Mouse (Mus musculus) monocyte, adult 5-6 weeks (primary cell): ENCODE measurements around the gene Vps13c. TPM values are rescaled to one million over a fixed set of nuclear protein-coding genes. Genes with fewer than 3 reads are reported as not detected.

Source experiments
- ATAC-seq: fragments of 153-309, 156-312 bp; replicated peaks from 2 replicates; pipeline ENCODE4 v1.8.0; 2017; ENCODE audit warnings: mild to moderate bottlenecking; ENCODE audit not compliant: low TSS enrichment, insufficient number of reproducible peaks, severe bottlenecking, poor library complexity, low FRiP score
- total RNA-seq: library from RNA; stranded (forward); fragments of 200-1000, 200-491, 200-594 nt; gene quantifications from 3 replicates; pipeline ENCODE4 v1.2.3, GENCODE M21; 2017

Vps13c gene
- total RNA-seq, 1 experiment from 2014 or later, result 52.1 TPM

DNA sequence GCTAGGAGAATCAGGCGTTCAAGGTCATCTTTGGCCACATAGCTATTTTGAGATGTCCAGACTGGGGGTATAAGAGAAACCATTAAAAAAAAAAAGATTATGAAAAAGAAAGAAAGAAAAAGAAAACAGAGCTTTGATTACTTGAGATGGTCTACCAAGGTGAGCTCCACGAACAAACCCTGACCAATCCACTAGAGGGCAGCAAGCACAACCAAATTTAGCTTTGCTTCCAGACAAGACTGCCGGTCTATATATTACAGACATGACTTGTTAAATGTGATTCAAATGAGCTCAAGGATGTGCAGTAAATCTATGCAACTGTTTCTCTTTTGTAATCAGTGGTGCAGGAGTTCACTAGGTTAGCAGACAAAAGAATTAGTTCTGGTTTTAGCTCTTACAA lies 12.0 kb upstream of the Vps13c start:
- ATAC-seq, result peak; percentile 76; the same call in 1 of the 2 replicates

- ATAC-seq, result no peak
Observed at GRCm38 (mm10) chr9:67830411-67831358, 9.5 kb upstream of the Vps13c start.

GRCm38 (mm10) chr9:67831359-67832045 lies 8.7 kb upstream of the Vps13c start:
- ATAC-seq, result no peak; the same call in 1 of the 2 replicates

DNA sequence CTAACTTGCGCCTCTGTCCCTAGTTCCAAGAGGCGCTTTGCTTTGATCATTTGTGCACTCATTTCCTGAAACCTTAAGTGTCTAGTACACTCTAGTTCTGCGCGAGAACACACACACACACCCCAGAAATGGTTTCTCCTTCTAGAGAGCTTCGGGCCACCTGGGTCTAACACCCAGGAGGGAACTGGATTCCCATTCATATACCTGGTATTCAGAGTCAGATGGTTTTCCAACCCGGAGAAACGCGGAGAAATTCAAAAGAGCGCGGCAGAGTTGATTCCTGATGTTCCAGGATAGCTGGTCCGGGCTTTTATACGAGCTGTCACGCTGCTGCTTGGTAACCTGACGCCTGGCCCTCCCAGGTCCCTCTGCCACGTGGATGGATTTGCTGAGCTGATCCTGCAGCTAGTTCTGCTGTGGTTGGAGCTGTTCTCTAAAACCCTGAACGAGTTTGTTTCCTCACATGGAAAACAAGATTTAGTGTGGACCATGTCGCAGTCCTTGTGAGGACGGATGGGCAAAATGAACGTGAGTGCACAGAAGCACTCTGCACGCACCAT lies 8.1 kb upstream of the Vps13c start, which contains the start of gene C2cd4a:
Gene C2cd4a (minus strand): TSS at position 285 of the 560 bp plus-strand sequence.
- no peak for ATAC-seq

DNA sequence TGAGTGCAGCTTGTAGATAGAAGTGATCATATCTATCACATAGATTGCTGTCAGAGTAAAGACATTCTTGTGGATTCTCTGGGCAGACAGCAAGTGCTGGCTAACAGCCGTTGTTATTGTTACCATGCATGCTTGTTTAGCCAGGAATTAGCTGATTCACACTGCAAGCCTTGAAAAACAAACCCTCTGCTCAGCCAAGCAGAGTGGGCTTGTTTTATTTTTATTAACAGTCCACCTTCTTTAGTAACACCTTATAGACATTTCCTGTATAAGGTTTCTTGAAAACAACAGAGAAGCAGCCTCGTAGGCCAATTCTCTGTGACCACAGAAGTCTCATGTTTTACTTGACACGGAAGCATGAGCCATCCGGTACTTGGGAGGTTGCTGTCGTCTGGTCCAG lies 5.7 kb upstream of the Vps13c start:
- ATAC-seq, result no peak

DNA sequence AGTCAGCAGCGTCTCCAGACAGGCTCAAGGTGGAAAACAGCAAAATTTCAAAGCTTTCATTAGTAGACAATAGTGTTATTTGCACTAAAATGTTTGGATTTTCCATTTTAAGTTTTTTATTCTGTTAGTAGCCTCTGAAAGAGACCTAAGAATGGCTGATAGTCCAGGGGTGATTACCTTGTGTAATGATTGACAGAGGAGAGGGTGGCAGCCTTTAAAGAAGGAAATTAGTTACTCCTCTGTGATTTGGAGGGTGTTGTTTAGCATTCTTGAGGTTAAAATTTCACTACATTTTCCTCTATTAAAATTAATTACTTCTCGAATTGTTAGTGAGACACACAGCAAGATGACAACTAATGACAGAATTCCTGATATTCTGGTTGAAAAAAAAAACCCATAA lies 2.9 kb upstream of the Vps13c start:
- ATAC-seq, result no peak

DNA sequence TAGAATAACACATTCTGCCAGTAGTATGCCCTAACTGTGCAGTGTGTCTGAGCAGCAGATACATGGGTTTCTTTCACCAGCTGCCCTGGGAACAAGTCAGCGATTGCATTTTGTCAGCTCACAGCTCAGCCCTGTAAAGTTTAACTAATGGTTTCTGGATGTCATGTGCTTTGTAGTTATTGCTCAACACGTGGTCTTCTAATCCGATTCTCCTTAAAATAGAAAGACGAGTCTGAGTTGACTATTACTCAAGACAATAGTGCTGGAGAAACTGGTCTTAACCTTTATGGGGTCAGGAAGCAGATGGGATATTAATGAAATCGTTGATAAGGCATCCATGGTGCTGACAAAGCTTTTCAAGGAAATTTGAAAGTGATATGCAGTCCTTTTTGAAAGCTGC lies 2.6 kb downstream of the Vps13c start:
- ATAC-seq, result no peak

DNA sequence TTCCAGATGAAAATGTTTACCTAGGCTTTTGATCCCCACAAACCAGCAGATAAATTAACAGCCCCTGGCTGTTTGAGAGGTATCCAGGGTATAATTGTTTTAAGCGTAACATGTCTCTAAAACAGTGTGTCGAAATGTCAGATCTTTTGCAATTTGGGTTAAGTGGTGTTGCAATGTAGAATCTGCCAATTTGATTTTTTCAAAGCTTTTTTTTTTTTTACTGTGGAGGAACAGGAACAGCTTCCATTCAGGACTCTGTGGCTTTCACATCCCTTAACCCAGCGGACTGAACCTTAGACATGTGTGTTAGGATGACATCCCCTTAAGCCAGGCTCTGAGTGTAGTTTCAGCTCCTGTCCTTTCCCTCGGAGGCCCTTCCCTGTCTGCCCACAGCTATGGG lies 4.8 kb downstream of the Vps13c start:
- ATAC-seq, result peak; percentile 78

GRCm38 (mm10) chr9:67845648-67846047 lies 5.5 kb downstream of the Vps13c start:
- ATAC-seq, result 0 out of 2 replicates have a peak, but pooled peaks have one; percentile 27

- no peak for ATAC-seq
Observed at GRCm38 (mm10) chr9:67846089-67846488, 5.9 kb downstream of the Vps13c start.

- no peak for ATAC-seq
Observed at GRCm38 (mm10) chr9:67847606-67848005, 7.4 kb downstream of the Vps13c start.

GRCm38 (mm10) chr9:67849397-67849796 lies 9.2 kb downstream of the Vps13c start:
- ATAC-seq, result no peak

DNA sequence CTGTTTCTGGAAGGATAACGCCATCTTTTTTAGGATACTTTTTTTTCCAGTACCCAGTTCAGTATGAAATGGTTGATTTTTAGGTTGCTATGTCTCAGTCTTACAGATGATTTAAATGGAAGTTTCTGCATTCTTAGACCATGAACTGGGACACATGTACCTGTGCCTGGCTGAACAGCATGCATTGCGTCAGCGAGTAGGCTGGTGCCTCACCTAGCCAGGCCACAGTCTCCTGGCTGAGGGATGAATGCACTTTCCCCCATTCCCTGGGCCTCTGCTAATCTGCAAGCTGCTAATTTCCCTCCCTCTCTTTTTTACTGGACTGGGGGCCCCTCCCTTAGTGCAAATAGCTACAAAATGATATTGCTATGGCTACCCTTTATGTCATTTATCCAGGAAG lies 9.7 kb downstream of the Vps13c start:
- ATAC-seq, result no peak

- peak; percentile 56; the same call in 1 of the 2 replicates for ATAC-seq
Observed at GRCm38 (mm10) chr9:67851150-67851549, 11.0 kb downstream of the Vps13c start.

- ATAC-seq, result no peak
Observed at GRCm38 (mm10) chr9:67860273-67860672, 20.1 kb downstream of the Vps13c start.

DNA sequence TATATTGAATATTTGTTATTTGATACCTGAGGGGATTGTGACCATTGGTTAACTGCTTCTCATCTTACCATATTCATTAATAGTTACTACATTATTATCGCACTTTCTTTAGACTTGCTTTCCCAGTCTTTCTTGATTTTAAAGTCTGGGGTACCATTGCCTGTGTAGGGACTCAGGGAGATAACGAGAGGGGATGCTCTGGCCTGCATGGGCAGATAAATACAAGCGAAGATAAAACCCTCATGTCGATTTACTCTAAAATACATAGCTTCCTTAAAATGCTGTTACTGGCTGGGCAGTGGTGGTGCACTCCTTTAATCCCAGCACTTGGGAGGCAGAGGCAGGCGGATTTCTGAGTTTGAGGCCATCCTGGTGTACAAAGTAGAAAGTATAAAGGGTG lies 23.1 kb downstream of the Vps13c start:
- no peak for ATAC-seq

GRCm38 (mm10) chr9:67864011-67864410 lies 23.8 kb downstream of the Vps13c start:
- ATAC-seq, result no peak

GRCm38 (mm10) chr9:67865411-67865810 lies 25.2 kb downstream of the Vps13c start:
- no peak for ATAC-seq

DNA sequence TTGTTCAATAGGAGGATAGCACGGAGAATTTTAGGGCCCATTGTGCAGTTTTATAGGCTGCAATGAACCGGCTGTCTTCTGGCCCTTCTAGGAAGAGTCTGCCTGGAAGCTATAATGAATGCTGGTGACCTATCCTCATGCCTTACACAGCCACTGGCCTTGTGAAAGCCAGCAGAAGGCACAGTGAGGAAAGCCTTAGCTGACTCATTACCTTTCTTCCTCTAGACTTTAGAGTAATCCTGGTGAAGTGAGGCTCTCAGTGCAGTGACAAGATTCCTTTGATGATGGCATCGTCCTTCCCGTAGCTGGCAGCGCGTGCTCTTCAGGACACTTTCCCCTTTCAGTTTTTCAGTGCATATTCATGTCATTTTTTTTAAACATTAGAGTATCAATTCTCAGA lies 27.2 kb downstream of the Vps13c start:
- no peak for ATAC-seq
